Mouse (Mus musculus) liver, postnatal 0 days (tissue): ENCODE measurements at regions not wholly inside any gene's neighbourhood (a gene's known extent, or its start where the extent isn't known, plus 50 kb on each side); places are given as distances from the start of the nearest gene placed in this dataset.

ENCODE experiments used
- ATAC-seq: fragments of 200-750 bp; cut with Nextera tagmentation; 2 replicates; pipeline ENCODE4 v1.8.0; 2017; ENCODE audit warnings: mild to moderate bottlenecking, moderate library complexity
- DNase-seq: peaks from one replicate; pipeline ENCODE4 v3.0.0-alpha.2; 2016
- H3K27ac ChIP-seq: fragments of 300-500 bp; sonication (generic); 2 replicates; pipeline ENCODE4 v1.5.1; 2014; ENCODE audit warnings: antibody characterized with exemption, moderate library complexity, mild to moderate bottlenecking, low read depth
- H3K27me3 ChIP-seq: fragments of 300-500 bp; sonication (generic); 2 replicates; pipeline ENCODE4 v1.6.1; 2014; ENCODE audit warnings: low read length, control low read depth, mixed read lengths; ENCODE audit not compliant: insufficient read depth
- H3K36me3 ChIP-seq: fragments of 300-500 bp; sonication (generic); replicated peaks from 2 replicates; pipeline ENCODE4 v1.6.1; 2014; ENCODE audit warnings: mild to moderate bottlenecking, control low read depth, low read length, moderate library complexity, mixed read lengths; ENCODE audit not compliant: insufficient read depth
- H3K4me1 ChIP-seq: fragments of 300-500 bp; sonication (generic); 2 replicates; pipeline ENCODE4 v1.6.1; 2014; ENCODE audit warnings: antibody characterized with exemption, mild to moderate bottlenecking, control low read depth; ENCODE audit not compliant: insufficient read depth
- H3K4me2 ChIP-seq: fragments of 300-500 bp; sonication (generic); 2 replicates; pipeline ENCODE4 v1.6.1; 2014; ENCODE audit warnings: low read depth, mild to moderate bottlenecking, low read length, moderate library complexity, mixed read lengths
- H3K4me3 ChIP-seq: fragments of 300-500 bp; sonication (generic); 2 replicates; pipeline ENCODE4 v1.5.1; 2014; ENCODE audit warnings: low read depth, low read length
- H3K9ac ChIP-seq: fragments of 300-500 bp; sonication (generic); replicated peaks from 2 replicates; pipeline ENCODE4 v1.6.1; 2014; ENCODE audit warnings: mild to moderate bottlenecking, moderate library complexity
- H3K9me3 ChIP-seq: fragments of 300-500 bp; sonication (generic); 2 replicates; pipeline ENCODE4 v1.6.1; 2016; ENCODE audit warnings: mild to moderate bottlenecking, control low read depth, low read length, mixed read lengths
- CTCF ChIP-seq: sonication (generic); IDR thresholded peaks from 2 replicates; pipeline ENCODE4 v1.5.1; 2016; ENCODE audit warnings: antibody characterized with exemption, low read depth
- EP300 ChIP-seq: IDR thresholded peaks from 2 replicates; pipeline ENCODE4 v1.6.1; 2016; ENCODE audit warnings: antibody characterized with exemption, low read depth, mild to moderate bottlenecking
- WGBS: fragments of 180-500 bp; shearing (Covaris S2); extraction: QIAGEN DNeasy Blood & Tissue Kit; methylation state at CpG from one replicate; pipeline ENCODE4 v1.1.7; 2014; ENCODE audit not compliant: insufficient replicate concordance; 5-methylcytosine and 5-hydroxymethylcytosine counted together

DNA sequence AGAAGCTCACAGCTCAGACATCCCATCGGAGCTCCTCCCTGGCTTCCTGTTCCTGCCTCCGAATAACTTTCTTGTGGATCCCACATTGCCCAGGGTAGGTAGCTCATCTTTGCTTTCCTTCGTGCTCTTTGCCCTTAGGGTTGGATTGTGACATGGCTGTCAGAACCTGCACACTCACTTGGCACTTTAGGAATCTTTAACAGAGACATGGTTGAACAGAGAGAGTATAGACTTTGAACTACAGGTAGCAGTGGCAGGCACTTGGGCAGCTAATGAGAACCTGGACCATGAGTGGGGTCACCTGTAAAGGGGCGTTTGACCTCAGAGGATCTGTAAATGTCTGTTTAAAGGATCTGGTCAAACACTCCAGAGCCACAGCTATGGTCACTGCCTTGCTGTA, 62.4 kb upstream of the Sall1 start:
- WGBS, result 65% methylated on average over 4 of the region's 4 CpGs
- no peaks in the 10 kb centered on the region for H3K36me3 ChIP-seq
- no peak for ATAC-seq
- no peak overlapping the region for H3K27ac ChIP-seq
- no peak overlapping the region for H3K4me2 ChIP-seq
- no peaks in the 10 kb centered on the region for H3K27me3 ChIP-seq
- H3K9me3 ChIP-seq, result no peaks in the 10 kb centered on the region
- DNase-seq, result no peak
- H3K4me3 ChIP-seq, result no peak overlapping the region
- H3K9ac ChIP-seq, result no peak overlapping the region
- no peaks in the 10 kb centered on the region for H3K4me1 ChIP-seq
- TF ChIP-seq CTCF (no peak), EP300 (no peak)

DNA sequence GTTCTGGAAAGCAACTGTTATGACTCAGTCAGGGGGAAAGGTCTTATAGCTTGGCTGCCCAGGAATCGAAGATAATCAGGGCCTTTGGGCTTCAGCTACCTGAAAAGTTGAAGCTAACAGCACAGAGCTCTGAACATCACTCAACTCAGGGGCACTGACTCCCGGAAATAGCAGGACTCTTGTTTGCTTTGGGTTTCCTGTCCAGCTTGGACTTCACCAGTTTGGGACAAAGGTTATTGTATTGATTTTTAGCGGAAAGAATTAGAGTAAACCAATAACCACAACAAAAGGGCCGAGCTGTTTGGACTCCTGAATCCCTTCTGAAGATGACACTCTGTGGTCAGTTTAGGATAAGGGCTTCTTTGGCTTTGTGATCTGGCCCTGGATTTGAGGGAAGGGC, 53.4 kb upstream of the Sall1 start:
- peak; percentile 95 for ATAC-seq
- 37% methylated on average over 4 of the region's 4 CpGs for WGBS
- peak overlapping the region; percentile 75 for H3K27ac ChIP-seq

More for the DNA sequence above, 53.4 kb upstream of the Sall1 start:
- Histone ChIP-seq H3K9ac (no peak overlapping the region), H3K9me3 (no peaks in the 10 kb centered on the region), H3K4me3 (no peak overlapping the region), H3K27me3 (no peaks in the 10 kb centered on the region), H3K36me3 (no peaks in the 10 kb centered on the region), H3K4me1 (peaks cover 9% of the 10 kb centered on the region), H3K4me2 (no peak overlapping the region)
- peak; percentile 13 for DNase-seq
- TF ChIP-seq EP300 (peak; percentile 44), CTCF (no peak)
